ENCODE assay signal across 8 mouse cellular contexts in genomic region chr7:28867508-28868340, GRCm38 (mm10). TPM values are rescaled to one million over a fixed set of nuclear protein-coding genes. Genes with fewer than 3 reads are reported as not detected.
A peak's percentile ranks its signal among the peaks of the same experiment; 100 is the strongest.
DNase-seq lines count a peak whose midpoint lies in the region; ATAC-seq and TF ChIP-seq lines count a peak whose summit lies in the region.
"Not testable (repeated sequence)": the region's sequence is repeated elsewhere in the genome, so short reads cannot be mapped to it uniquely, and the experiment has no call there.

No protein-coding gene starts in this region.

- not testable (repeated sequence) for H3K79me2 ChIP-seq in CH12.LX (replicated peaks; ENCODE audit: control insufficient read depth, extremely low read depth, insufficient read depth, poor library complexity, severe bottlenecking)

- not testable (repeated sequence) for ATAC-seq in heart, embryonic 15.5 days (replicated peaks; ENCODE audit: insufficient number of reproducible peaks, insufficient read depth, low FRiP score, low read depth)
- ATAC-seq in kidney, postnatal 0 days (replicated peaks; ENCODE audit: low FRiP score, low read depth): peak; percentile 64
- peak; percentile 67 for ATAC-seq in liver, embryonic 14.5 days (ENCODE audit: insufficient read depth)
- ATAC-seq in stomach, postnatal 0 days (ENCODE audit: low FRiP score, low TSS enrichment): peak; percentile 50

- TF ChIP-seq CTCF in CH12.LX (conservative IDR thresholded peaks at IDR 0.05 in 1 of 2, IDR thresholded peaks at IDR 0.05 in 1 of 2; ENCODE audit: low read depth in 2 of 2, low read length in 2 of 2): peak; percentile 47 to 89
- peak; percentile 80 for TF ChIP-seq CTCF in kidney, postnatal 0 days (IDR thresholded peaks at IDR 0.05; ENCODE audit: low read depth)
- peak; percentile 88 for TF ChIP-seq CTCF in liver, embryonic 14.5 days (IDR thresholded peaks at IDR 0.05; ENCODE audit: low read depth)
- peak; percentile 78 for TF ChIP-seq CTCF in stomach, postnatal 0 days (IDR thresholded peaks at IDR 0.05; ENCODE audit: low read depth)

- TF ChIP-seq POLR2A in CH12.LX (IDR thresholded peaks at IDR 0.05; ENCODE audit: low read depth, low read length): not testable (repeated sequence)

- not testable (repeated sequence) for H3K9ac ChIP-seq in CH12.LX (ENCODE audit: insufficient read depth, low read depth); heart, embryonic 15.5 days; kidney, postnatal 0 days (ENCODE audit: low read depth, low read length); liver, embryonic 14.5 days (replicated peaks)
- peak overlapping the region; percentile 28; the same call in 1 of the 2 replicates for H3K9ac ChIP-seq in stomach, postnatal 0 days (ENCODE audit: low read length)

- WGBS in heart, embryonic 15.5 days: 27% methylated on average over 23 of the region's 23 CpGs
- WGBS in kidney, postnatal 0 days: 30% methylated on average over 23 of the region's 23 CpGs
- WGBS in liver, embryonic 14.5 days (ENCODE audit: insufficient replicate concordance): 17% methylated on average over 23 of the region's 23 CpGs
- WGBS in stomach, postnatal 0 days: 25% methylated on average over 23 of the region's 23 CpGs

- H3K27me3 ChIP-seq in CH12.LX (replicated peaks); erythroblast, embryonic 14.5 days (ENCODE audit: control insufficient read depth); heart, embryonic 15.5 days; kidney, postnatal 0 days (ENCODE audit: insufficient read depth, low read length); liver, embryonic 14.5 days (ENCODE audit: control insufficient read depth, insufficient read depth, low read length); stomach, postnatal 0 days (ENCODE audit: control insufficient read depth, insufficient read depth, low read length): not testable (repeated sequence)

- not testable (repeated sequence) for H3K9me3 ChIP-seq in CH12.LX (replicated peaks; ENCODE audit: low read length); erythroblast, embryonic 14.5 days (ENCODE audit: control insufficient read depth, low read length); heart, embryonic 15.5 days (replicated peaks); kidney, postnatal 0 days (replicated peaks; ENCODE audit: low read length); liver, embryonic 14.5 days (ENCODE audit: control insufficient read depth, low read length); stomach, postnatal 0 days (ENCODE audit: control insufficient read depth, low read length)

- TF ChIP-seq RAD21 in CH12.LX (IDR thresholded peaks at IDR 0.05; ENCODE audit: low read depth, low read length): peak; percentile 60

- H3K4me1 ChIP-seq in CH12.LX (ENCODE audit: control insufficient read depth in 1 of 2, insufficient read depth in 2 of 2): peaks cover 9 to 23% of the 10 kb centered on the region in 2 experiments
- H3K4me1 ChIP-seq in erythroblast, embryonic 14.5 days (ENCODE audit: control insufficient read depth): peaks cover 45% of the 10 kb centered on the region
- peaks cover 30% of the 10 kb centered on the region for H3K4me1 ChIP-seq in heart, embryonic 15.5 days (replicated peaks)
- not testable (repeated sequence) for H3K4me1 ChIP-seq in kidney, postnatal 0 days (replicated peaks; ENCODE audit: insufficient read depth, low read length); stomach, postnatal 0 days (replicated peaks; ENCODE audit: control insufficient read depth, insufficient read depth)
- peaks cover 0 to 14% of the 10 kb centered on the region in 2 experiments; a peak in 3 of 4 replicates for H3K4me1 ChIP-seq in liver, embryonic 14.5 days (replicated peaks; ENCODE audit: control insufficient read depth in 2 of 2, insufficient read depth in 2 of 2, low read length in 1 of 2)

- peak; percentile 84 for DNase-seq in CH12.LX (ENCODE audit: extremely low read depth)
- DNase-seq in c-Kit-negative CD71-positive TER-119-positive erythroid progenitor cells, embryonic 14.5 days (ENCODE audit: low read depth, low spot score): peak; percentile 61
- DNase-seq in kidney, postnatal 0 days (ENCODE audit: low spot score): peak; percentile 89
- DNase-seq in liver, embryonic 14.5 days (ENCODE audit: low read depth in 3 of 3, low spot score in 3 of 3): peak; percentile 64 to 73 (median 68)
- DNase-seq in neural tube, embryonic 10.5 days (ENCODE audit: extremely low spot score, low spot score): peak; percentile 75
- peak; percentile 83 for DNase-seq in stomach, postnatal 0 days (ENCODE audit: low spot score)

- peak overlapping the region in 2 of 3 experiments; percentile 13 to 26 for H3K4me3 ChIP-seq in CH12.LX (replicated peaks in 1 of 3; ENCODE audit: low read depth in 2 of 3, low read length in 2 of 3, poor library complexity in 1 of 3)
- H3K4me3 ChIP-seq in erythroblast, embryonic 14.5 days (replicated peaks): peak overlapping the region; percentile 37
- H3K4me3 ChIP-seq in heart, embryonic 15.5 days: peak overlapping the region; percentile 31; the same call in 1 of the 2 replicates
- H3K4me3 ChIP-seq in kidney, postnatal 0 days (replicated peaks; ENCODE audit: low read depth, low read length): not testable (repeated sequence)
- peak overlapping the region; percentile 19 to 39; a peak in 3 of 4 replicates for H3K4me3 ChIP-seq in liver, embryonic 14.5 days (ENCODE audit: insufficient read depth in 1 of 2, low read depth in 2 of 2, low read length in 2 of 2)
- H3K4me3 ChIP-seq in stomach, postnatal 0 days (ENCODE audit: low read depth, low read length): 0 out of 2 replicates have a peak overlapping the region, but pooled peaks have one; percentile 14

- not testable (repeated sequence) for H3K27ac ChIP-seq in CH12.LX (ENCODE audit: insufficient read depth, low read depth); kidney, postnatal 0 days; liver, embryonic 14.5 days
- 0 out of 2 replicates have a peak overlapping the region, but pooled peaks have one; percentile 15 for H3K27ac ChIP-seq in heart, embryonic 15.5 days
- peak overlapping the region; percentile 70 for H3K27ac ChIP-seq in stomach, postnatal 0 days (replicated peaks)

- TF ChIP-seq EP300 in CH12.LX (IDR thresholded peaks at IDR 0.05; ENCODE audit: low read length); liver, embryonic 14.5 days (IDR thresholded peaks at IDR 0.05; ENCODE audit: low read depth); stomach, postnatal 0 days (optimal IDR thresholded peaks at IDR 0.05): not testable (repeated sequence)

- not testable (repeated sequence) for H3K36me3 ChIP-seq in CH12.LX (replicated peaks in 1 of 2; ENCODE audit: control insufficient read depth in 1 of 2, insufficient read depth in 1 of 2, low read length in 1 of 2); erythroblast, embryonic 14.5 days (ENCODE audit: control insufficient read depth); heart, embryonic 15.5 days; kidney, postnatal 0 days (ENCODE audit: insufficient read depth, low read length); liver, embryonic 14.5 days (replicated peaks; ENCODE audit: control insufficient read depth, insufficient read depth, low read depth); stomach, postnatal 0 days (ENCODE audit: control insufficient read depth, insufficient read depth, low read length)

- 0 out of 2 replicates have a peak overlapping the region, but pooled peaks have one; percentile 46 for H3K4me2 ChIP-seq in CH12.LX (ENCODE audit: insufficient read depth, low read depth, poor library complexity, severe bottlenecking)
- peak overlapping the region; percentile 59 for H3K4me2 ChIP-seq in heart, embryonic 15.5 days
- peak overlapping the region; percentile 31 for H3K4me2 ChIP-seq in kidney, postnatal 0 days (ENCODE audit: low read length)
- peak overlapping the region; percentile 63 for H3K4me2 ChIP-seq in liver, embryonic 14.5 days (ENCODE audit: low read depth)
- H3K4me2 ChIP-seq in stomach, postnatal 0 days (replicated peaks; ENCODE audit: low read depth): peak overlapping the region; percentile 44; the same call in 1 of the 2 replicates

- dilution Hi-C loops in CH12.LX (cut with MboI; ENCODE audit: extremely low pct_ligation_motif_present, extremely low pct_unique_long_range_greater_than_20kb, low sequenced_read_pairs): not testable (repeated sequence)

- in situ Hi-C loops in CH12.LX (cut with MboI; ENCODE audit: low pct_ligation_motif_present, low pct_unique_long_range_greater_than_20kb, low sequenced_read_pairs): loop anchor here (5.0 kb wide), 2 partner anchors 40 to 70 kb away; partner anchors contain the start of gene Ech1

RNA-seq across cellular contexts. Expression of gene Lgals7, which starts 4.1 kb away (rescaled TPM):
- total RNA-seq in CH12.LX (2012; rRNA removed): not detected in 2 replicates
- total RNA-seq in CH12.LX (2014; rRNA removed): not detected in 2 replicates
- not detected in 2 replicates for polyA plus RNA-seq in CH12.LX (2012; ENCODE audit: insufficient read length, low read depth)
- not detected in 2 replicates for polyA plus RNA-seq in erythroblast, embryonic 14.5 days (2012)
- 1.7 and 2.7 TPM in 2 replicates for polyA plus RNA-seq in heart, embryonic 15.5 days (2015; fragmentation: Nextera tagmentation; extraction: Ambion mirVana)
- polyA plus RNA-seq in kidney, postnatal 0 days (2015; fragmentation: Nextera tagmentation; extraction: Ambion mirVana): 1.3 and 1.7 TPM in 2 replicates
- 0.09 and 0.42 TPM in 2 replicates for polyA plus RNA-seq in liver, embryonic 14.5 days (2012; rRNA removed)
- 0.40 TPM in 1 of 2 replicates, not detected in the other for polyA plus RNA-seq in liver, embryonic 14.5 days (2014; fragmentation: Nextera tagmentation; extraction: Ambion mirVana)
- polyA plus RNA-seq in stomach, postnatal 0 days (2015; fragmentation: Nextera tagmentation; extraction: Ambion mirVana): 296 and 301 TPM in 2 replicates

RNA-seq across cellular contexts. Expression of gene Capn12, which starts 13.5 kb away (rescaled TPM):
- total RNA-seq in CH12.LX (2012; rRNA removed): 0.17 TPM in 2 replicates
- total RNA-seq in CH12.LX (2014; rRNA removed): not detected in 2 replicates
- polyA plus RNA-seq in CH12.LX (2012; ENCODE audit: insufficient read length, low read depth): not detected in 2 replicates
- 0.02 TPM in 1 of 2 replicates, not detected in the other for polyA plus RNA-seq in erythroblast, embryonic 14.5 days (2012)
- 0.33 and 0.42 TPM in 2 replicates for polyA plus RNA-seq in heart, embryonic 15.5 days (2015; fragmentation: Nextera tagmentation; extraction: Ambion mirVana)
- polyA plus RNA-seq in kidney, postnatal 0 days (2015; fragmentation: Nextera tagmentation; extraction: Ambion mirVana): 0.34 and 0.47 TPM in 2 replicates
- 0.01 and 0.02 TPM in 2 replicates for polyA plus RNA-seq in liver, embryonic 14.5 days (2012; rRNA removed)
- 0.15 and 0.19 TPM in 2 replicates for polyA plus RNA-seq in liver, embryonic 14.5 days (2014; fragmentation: Nextera tagmentation; extraction: Ambion mirVana)
- 1.9 and 2.3 TPM in 2 replicates for polyA plus RNA-seq in stomach, postnatal 0 days (2015; fragmentation: Nextera tagmentation; extraction: Ambion mirVana)

RNA-seq across cellular contexts. Expression of gene Lgals4, which starts 34.1 kb away (rescaled TPM):
- 3.9 and 7.0 TPM in 2 replicates for total RNA-seq in CH12.LX (2012; rRNA removed)
- total RNA-seq in CH12.LX (2014; rRNA removed): 2.6 and 3.6 TPM in 2 replicates
- 6.5 and 7.2 TPM in 2 replicates for polyA plus RNA-seq in CH12.LX (2012; ENCODE audit: insufficient read length, low read depth)
- 0.04 and 0.17 TPM in 2 replicates for polyA plus RNA-seq in erythroblast, embryonic 14.5 days (2012)
- 8.2 and 9.1 TPM in 2 replicates for polyA plus RNA-seq in heart, embryonic 15.5 days (2015; fragmentation: Nextera tagmentation; extraction: Ambion mirVana)
- polyA plus RNA-seq in kidney, postnatal 0 days (2015; fragmentation: Nextera tagmentation; extraction: Ambion mirVana): 10.8 and 10.9 TPM in 2 replicates
- 2.3 and 3.3 TPM in 2 replicates for polyA plus RNA-seq in liver, embryonic 14.5 days (2012; rRNA removed)
- 0.98 and 1.1 TPM in 2 replicates for polyA plus RNA-seq in liver, embryonic 14.5 days (2014; fragmentation: Nextera tagmentation; extraction: Ambion mirVana)
- 469 and 489 TPM in 2 replicates for polyA plus RNA-seq in stomach, postnatal 0 days (2015; fragmentation: Nextera tagmentation; extraction: Ambion mirVana)

RNA-seq across cellular contexts. Expression of gene Ech1, which starts 42.7 kb away (rescaled TPM):
- total RNA-seq in CH12.LX (2012; rRNA removed) (103 and 124 TPM in 2 replicates), CH12.LX (2014; rRNA removed) (119 and 121 TPM in 2 replicates)
- 65.1 and 67.6 TPM in 2 replicates for polyA plus RNA-seq in CH12.LX (2012; ENCODE audit: insufficient read length, low read depth)
- polyA plus RNA-seq in erythroblast, embryonic 14.5 days (2012): 0.67 and 2.1 TPM in 2 replicates
- polyA plus RNA-seq in heart, embryonic 15.5 days (2015; fragmentation: Nextera tagmentation; extraction: Ambion mirVana): 224 and 234 TPM in 2 replicates
- 330 and 348 TPM in 2 replicates for polyA plus RNA-seq in kidney, postnatal 0 days (2015; fragmentation: Nextera tagmentation; extraction: Ambion mirVana)
- polyA plus RNA-seq in liver, embryonic 14.5 days (2012; rRNA removed): 62.4 and 62.7 TPM in 2 replicates
- polyA plus RNA-seq in liver, embryonic 14.5 days (2014; fragmentation: Nextera tagmentation; extraction: Ambion mirVana): 92.5 and 97.4 TPM in 2 replicates
- polyA plus RNA-seq in stomach, postnatal 0 days (2015; fragmentation: Nextera tagmentation; extraction: Ambion mirVana): 426 and 435 TPM in 2 replicates

RNA-seq across cellular contexts. Expression of gene Hnrnpl, which starts 59.4 kb away (rescaled TPM):
- total RNA-seq in CH12.LX (2012; rRNA removed): 296 and 342 TPM in 2 replicates
- total RNA-seq in CH12.LX (2014; rRNA removed): 365 and 371 TPM in 2 replicates
- 640 and 645 TPM in 2 replicates for polyA plus RNA-seq in CH12.LX (2012; ENCODE audit: insufficient read length, low read depth)
- 24.2 and 25.1 TPM in 2 replicates for polyA plus RNA-seq in erythroblast, embryonic 14.5 days (2012)
- 152 and 158 TPM in 2 replicates for polyA plus RNA-seq in heart, embryonic 15.5 days (2015; fragmentation: Nextera tagmentation; extraction: Ambion mirVana)
- polyA plus RNA-seq in kidney, postnatal 0 days (2015; fragmentation: Nextera tagmentation; extraction: Ambion mirVana): 232 TPM in 2 replicates
- 110 and 138 TPM in 2 replicates for polyA plus RNA-seq in liver, embryonic 14.5 days (2012; rRNA removed)
- 83.1 and 91.3 TPM in 2 replicates for polyA plus RNA-seq in liver, embryonic 14.5 days (2014; fragmentation: Nextera tagmentation; extraction: Ambion mirVana)
- 153 and 156 TPM in 2 replicates for polyA plus RNA-seq in stomach, postnatal 0 days (2015; fragmentation: Nextera tagmentation; extraction: Ambion mirVana)

Comparison
In these comparisons a context has a peak if more than half of its experiments do, and no peak if none do; other contexts are left out.
1. RNA of gene Lgals7, which starts 4.1 kb away (polyA plus RNA-seq): 296 to 301 TPM in stomach, postnatal 0 days; 1.7 to 2.7 TPM in heart, embryonic 15.5 days, 1.3 to 1.7 TPM in kidney, postnatal 0 days, 0.09 to 0.42 TPM in liver, embryonic 14.5 days, not detected in CH12.LX and not detected in erythroblast, embryonic 14.5 days; every median in the first group is over 10 times any median in the second.
2. RNA of gene Lgals4, which starts 34.1 kb away (polyA plus RNA-seq): 469 to 489 TPM in stomach, postnatal 0 days; 10.8 to 10.9 TPM in kidney, postnatal 0 days, 8.2 to 9.1 TPM in heart, embryonic 15.5 days, 6.5 to 7.2 TPM in CH12.LX, 0.98 to 3.3 TPM in liver, embryonic 14.5 days and 0.04 to 0.17 TPM in erythroblast, embryonic 14.5 days; every median in the first group is over 10 times any median in the second.
3. Peak in every context shown above with its lines, with median percentiles within 50 percentile points of each other: DNase-seq, H3K4me2 ChIP-seq and CTCF ChIP-seq.